Mouse (Mus musculus) midbrain, embryonic 14.5 days (tissue): ENCODE results near the gene Snorc. TPM values are rescaled to one million over a fixed set of nuclear protein-coding genes. Genes with fewer than 3 reads are reported as not detected.

Experiments used
- ATAC-seq: fragments of 200-750 bp; cut with Nextera tagmentation; 2 replicates; pipeline ENCODE4 v1.8.0; 2017; ENCODE audit warnings: moderate number of reproducible peaks, moderate library complexity; ENCODE audit not compliant: low FRiP score, low TSS enrichment
- DNase-seq: peaks from one replicate; pipeline ENCODE4 v3.0.0-alpha.2; 2015
- H3K27ac ChIP-seq: fragments of 300-500 bp; sonication (generic); replicated peaks from 2 replicates; pipeline ENCODE4 v1.5.1; 2014; ENCODE audit warnings: mild to moderate bottlenecking, low read depth, low read length, moderate library complexity
- H3K27me3 ChIP-seq: fragments of 300-500 bp; sonication (generic); 2 replicates; pipeline ENCODE4 v1.6.1; 2014; ENCODE audit warnings: low read length, control low read depth, mixed read lengths; ENCODE audit not compliant: control insufficient read depth, insufficient read depth
- H3K36me3 ChIP-seq: fragments of 300-500 bp; sonication (generic); 2 replicates; pipeline ENCODE4 v1.6.1; 2014; ENCODE audit warnings: low read length, control low read depth; ENCODE audit not compliant: control insufficient read depth, insufficient read depth
- H3K4me1 ChIP-seq: fragments of 300-500 bp; sonication (generic); 2 replicates; pipeline ENCODE4 v1.6.1; 2014; ENCODE audit warnings: mild to moderate bottlenecking, antibody characterized with exemption, low read length, control low read depth; ENCODE audit not compliant: control insufficient read depth, insufficient read depth
- H3K4me2 ChIP-seq: fragments of 300-500 bp; sonication (generic); 2 replicates; pipeline ENCODE4 v1.6.1; 2014; ENCODE audit warnings: mild to moderate bottlenecking, low read length, moderate library complexity
- H3K4me3 ChIP-seq: fragments of 300-500 bp; sonication (generic); replicated peaks from 2 replicates; pipeline ENCODE4 v1.5.1; 2014; ENCODE audit warnings: low read depth, low read length
- H3K9ac ChIP-seq: fragments of 300-500 bp; sonication (generic); replicated peaks from 2 replicates; pipeline ENCODE4 v1.6.1; 2014; ENCODE audit warnings: mild to moderate bottlenecking, low read length, moderate library complexity
- H3K9me3 ChIP-seq: fragments of 300-500 bp; sonication (generic); 2 replicates; pipeline ENCODE4 v1.6.1; 2016; ENCODE audit warnings: low read length, control low read depth, mixed read lengths; ENCODE audit not compliant: control insufficient read depth
- WGBS: fragments of 180-500 bp; shearing (Covaris S2); extraction: QIAGEN DNeasy Blood & Tissue Kit; methylation state at CpG from one replicate; pipeline ENCODE4 v1.1.7; 2014; 5-methylcytosine and 5-hydroxymethylcytosine counted together
- polyA plus RNA-seq: library from polyadenylated mRNA; unstranded; fragments of >200 nt; fragmentation: Nextera tagmentation; extraction: Ambion mirVana; gene quantifications from 2 replicates; pipeline ENCODE4 v1.2.1, GENCODE M21; 2014

Snorc gene
- polyA plus RNA-seq, 1 experiment from 2014 or later: not detected

DNA sequence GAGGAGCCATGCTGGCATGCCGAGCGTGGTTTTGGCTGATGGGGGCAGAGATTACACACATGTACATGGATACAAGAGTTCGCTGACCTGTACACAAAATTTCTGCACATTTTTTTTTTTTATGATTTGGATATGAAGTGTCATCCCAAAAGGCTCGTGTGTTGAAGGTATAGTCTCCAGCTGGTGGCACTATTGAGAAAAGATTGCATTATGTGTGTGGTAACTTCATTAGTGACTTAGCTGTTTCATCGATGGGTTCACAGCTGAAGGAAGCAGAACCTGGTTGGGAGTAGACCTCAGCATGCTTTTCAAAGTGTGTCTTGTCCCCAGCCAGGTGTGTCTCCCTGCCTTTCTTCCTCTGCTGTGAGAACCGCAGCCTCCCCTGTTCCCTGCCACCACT lies 1.8 kb upstream of the Snorc start:
- H3K4me2 ChIP-seq: no peak overlapping the region
- H3K4me3 ChIP-seq: no peak overlapping the region
- H3K27me3 ChIP-seq: no peaks in the 10 kb centered on the region
- WGBS: 79% methylated on average over 6 of the region's 6 CpGs
- H3K36me3 ChIP-seq: no peaks in the 10 kb centered on the region
- H3K9ac ChIP-seq: no peak overlapping the region
- ATAC-seq (no peak), DNase-seq (peak; percentile 46)
- H3K27ac ChIP-seq: no peak overlapping the region
- no peaks in the 10 kb centered on the region for H3K9me3 ChIP-seq
- no peaks in the 10 kb centered on the region for H3K4me1 ChIP-seq

DNA sequence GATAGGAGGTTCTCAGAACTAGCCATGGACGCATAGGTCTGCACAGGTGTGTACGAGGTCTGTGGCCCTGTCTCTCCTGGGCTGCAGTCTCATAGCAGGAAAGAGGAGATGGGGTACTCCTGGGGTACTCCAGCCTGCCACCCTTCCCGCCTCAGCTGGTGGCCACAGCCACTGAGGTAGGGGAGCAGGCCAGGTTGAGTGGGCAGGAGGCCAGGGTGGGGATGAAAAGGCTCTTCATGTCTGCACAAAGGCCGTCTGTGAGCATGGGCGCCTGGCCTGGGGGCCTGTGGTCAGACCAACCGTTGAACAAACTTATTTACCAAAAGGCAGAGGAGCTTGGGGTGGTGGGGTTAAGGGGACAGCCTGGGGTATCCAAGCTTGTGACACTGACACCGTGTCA lies 1.8 kb downstream of the Snorc start:
- Histone ChIP-seq H3K4me1 (peaks cover 8% of the 10 kb centered on the region), H3K36me3 (no peaks in the 10 kb centered on the region), H3K27ac (no peak overlapping the region), H3K9me3 (no peaks in the 10 kb centered on the region), H3K4me3 (no peak overlapping the region), H3K4me2 (no peak overlapping the region), H3K27me3 (peaks cover 9% of the 10 kb centered on the region; the same call in 1 of the 2 replicates), H3K9ac (no peak overlapping the region)
- ATAC-seq (no peak), DNase-seq (no peak)
- WGBS: 88% methylated on average over 7 of the region's 7 CpGs

DNA sequence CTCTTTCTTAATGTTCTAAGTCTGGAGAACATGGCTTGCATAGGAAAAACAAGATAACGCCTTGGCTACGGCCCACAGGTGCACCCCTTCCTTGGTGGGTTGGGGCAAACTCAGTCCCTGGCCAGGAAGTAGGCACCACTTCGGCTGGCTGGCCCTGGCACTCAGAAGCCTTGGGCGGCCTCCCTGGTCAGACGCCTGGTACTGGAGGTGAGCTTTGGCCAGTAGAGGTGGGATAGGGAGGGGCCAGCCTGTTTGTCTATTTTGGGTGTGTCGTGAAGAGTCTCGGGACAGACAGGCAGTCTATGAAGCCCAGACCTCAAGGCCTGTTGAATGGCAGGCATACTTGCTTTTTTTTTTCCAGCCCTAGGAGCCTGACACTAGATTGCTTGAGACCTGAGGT lies 2.5 kb downstream of the Snorc start:
- peaks cover 9% of the 10 kb centered on the region; the same call in 1 of the 2 replicates for H3K27me3 ChIP-seq
- H3K4me2 ChIP-seq: no peak overlapping the region
- H3K4me3 ChIP-seq: no peak overlapping the region
- no peak overlapping the region for H3K9ac ChIP-seq
- ATAC-seq (no peak), DNase-seq (no peak)
- no peaks in the 10 kb centered on the region for H3K36me3 ChIP-seq
- no peaks in the 10 kb centered on the region for H3K9me3 ChIP-seq
- 86% methylated on average over 7 of the region's 7 CpGs for WGBS
- no peak overlapping the region for H3K27ac ChIP-seq
- peaks cover 8% of the 10 kb centered on the region for H3K4me1 ChIP-seq

DNA sequence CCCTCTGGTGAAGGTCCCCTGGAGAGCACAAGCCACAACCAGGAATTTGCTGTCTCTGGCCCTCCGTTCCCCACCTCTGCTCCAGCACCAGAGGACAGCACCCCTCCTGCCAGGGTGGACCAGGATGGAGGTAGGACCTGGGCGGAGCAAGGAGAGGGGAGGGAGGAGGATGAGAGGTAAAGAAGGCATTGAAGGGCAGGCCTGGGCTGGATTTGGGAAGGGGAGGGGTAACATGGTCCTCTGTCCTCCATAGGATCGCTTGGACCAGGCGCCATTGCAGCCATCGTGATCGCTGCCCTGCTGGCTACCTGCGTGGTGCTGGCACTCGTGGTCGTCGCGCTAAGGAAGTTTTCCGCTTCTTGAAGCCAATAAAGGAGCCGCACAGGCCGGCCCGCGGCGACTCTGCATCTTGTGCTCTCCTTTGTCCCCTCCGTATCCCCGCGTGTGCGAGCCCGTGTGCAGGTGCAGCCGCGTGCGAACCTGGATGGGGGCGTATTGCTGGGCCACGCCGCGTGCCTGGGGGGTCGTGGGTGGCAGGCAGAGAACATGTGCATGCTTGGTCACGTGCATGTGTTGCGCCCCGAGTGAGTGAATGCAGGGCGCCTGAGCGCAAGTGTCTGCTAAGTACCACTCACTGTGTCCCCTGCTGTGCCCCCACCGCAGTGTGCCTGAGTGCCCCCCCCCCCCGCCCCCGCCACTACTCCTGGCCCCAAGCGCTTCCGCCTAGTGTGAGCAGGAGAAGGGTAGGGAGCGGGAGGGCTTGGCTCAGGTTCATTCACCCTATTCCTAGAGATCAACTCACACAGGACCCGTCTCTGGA lies 5.2 kb downstream of the Snorc start:
- 1% methylated on average over 42 of the region's 42 CpGs for WGBS
- no peaks in the 10 kb centered on the region for H3K9me3 ChIP-seq
- peaks cover 8% of the 10 kb centered on the region for H3K4me1 ChIP-seq
- peak overlapping the region; percentile 51 for H3K9ac ChIP-seq
- peak overlapping the region; percentile 35 for H3K4me3 ChIP-seq
- H3K4me2 ChIP-seq: peak overlapping the region; percentile 72
- H3K36me3 ChIP-seq: no peaks in the 10 kb centered on the region
- peak; percentile 62 for DNase-seq
- H3K27me3 ChIP-seq: peaks cover 9% of the 10 kb centered on the region; the same call in 1 of the 2 replicates
- no peak overlapping the region for H3K27ac ChIP-seq
- no peak; the same call in 1 of the 2 replicates for ATAC-seq

DNA sequence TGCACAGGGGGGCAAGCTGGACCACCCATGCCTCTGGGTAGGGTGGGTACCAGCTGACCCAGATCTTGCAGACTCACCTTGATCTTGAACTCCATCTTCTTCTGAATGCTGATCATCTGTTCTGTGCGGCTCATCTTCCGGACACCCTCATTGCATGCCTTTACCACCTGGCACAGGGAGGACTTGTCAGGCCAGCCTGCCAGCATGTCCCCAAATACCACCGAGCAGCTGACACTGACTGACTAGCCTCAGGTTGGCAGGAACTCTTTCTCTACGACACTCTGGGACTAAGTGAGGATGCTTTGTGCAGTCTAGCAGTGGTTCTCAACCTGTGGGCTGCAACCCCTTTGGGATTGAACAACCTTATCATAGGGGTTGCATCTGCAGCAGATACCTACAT lies 12.5 kb downstream of the Snorc start:
- Histone ChIP-seq H3K4me3 (no peak overlapping the region), H3K27ac (no peak overlapping the region), H3K4me2 (no peak overlapping the region), H3K27me3 (no peaks in the 10 kb centered on the region), H3K4me1 (no peaks in the 10 kb centered on the region), H3K9ac (no peak overlapping the region), H3K9me3 (no peaks in the 10 kb centered on the region), H3K36me3 (no peaks in the 10 kb centered on the region)
- ATAC-seq (no peak), DNase-seq (no peak)
- WGBS: 89% methylated on average over 4 of the region's 4 CpGs

DNA sequence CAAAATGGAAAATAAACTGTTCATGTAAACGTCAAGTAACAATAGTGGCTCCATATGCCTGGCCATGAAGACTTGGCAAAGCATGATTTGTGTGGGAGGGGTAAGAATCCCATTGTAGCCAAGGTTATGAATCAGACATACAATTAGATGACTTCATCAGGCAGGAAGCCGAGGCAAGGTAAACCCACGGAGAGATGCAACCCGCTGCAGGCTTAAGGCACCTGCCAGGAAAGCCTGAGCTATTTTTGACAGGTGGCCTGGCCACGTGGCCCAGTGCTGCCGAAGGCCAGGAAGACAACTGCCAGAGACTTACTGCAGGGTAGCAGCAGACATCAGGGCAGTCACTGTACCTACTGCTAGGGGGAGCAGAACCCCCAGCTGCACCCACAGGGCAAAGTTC lies 16.3 kb downstream of the Snorc start:
- H3K27me3 ChIP-seq: no peaks in the 10 kb centered on the region
- WGBS: 80% methylated on average over 6 of the region's 6 CpGs
- H3K9ac ChIP-seq: no peak overlapping the region
- ATAC-seq (no peak), DNase-seq (no peak)
- H3K4me2 ChIP-seq: no peak overlapping the region
- no peaks in the 10 kb centered on the region for H3K9me3 ChIP-seq
- H3K27ac ChIP-seq: no peak overlapping the region
- no peaks in the 10 kb centered on the region for H3K4me1 ChIP-seq
- H3K4me3 ChIP-seq: no peak overlapping the region
- no peaks in the 10 kb centered on the region for H3K36me3 ChIP-seq

DNA sequence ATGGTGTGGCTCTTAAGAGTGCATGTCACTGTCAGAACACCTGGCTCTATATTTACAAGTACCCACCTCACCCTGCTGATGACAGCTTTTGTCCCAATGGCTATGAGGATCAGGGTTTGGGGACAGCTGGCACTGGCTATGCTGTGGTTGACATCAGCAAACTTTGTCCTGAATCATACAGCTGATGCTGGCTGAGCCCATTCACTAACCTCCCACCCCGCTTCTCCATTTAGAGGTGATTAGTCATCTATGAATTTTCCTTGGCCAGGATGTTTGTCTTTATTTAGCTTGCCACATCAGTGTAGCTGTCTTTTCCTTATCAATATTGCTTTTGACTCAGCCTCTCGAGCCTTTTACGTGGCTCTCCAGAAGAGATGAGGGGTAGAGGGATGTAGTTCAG lies 22.2 kb downstream of the Snorc start:
- no peak for ATAC-seq
- WGBS: 89% methylated on average over 3 of the region's 3 CpGs
- Histone ChIP-seq H3K27ac (no peak overlapping the region), H3K36me3 (no peaks in the 10 kb centered on the region), H3K4me1 (no peaks in the 10 kb centered on the region), H3K4me2 (no peak overlapping the region), H3K9me3 (no peaks in the 10 kb centered on the region), H3K9ac (no peak overlapping the region), H3K4me3 (no peak overlapping the region), H3K27me3 (no peaks in the 10 kb centered on the region)
- no peak for DNase-seq

DNA sequence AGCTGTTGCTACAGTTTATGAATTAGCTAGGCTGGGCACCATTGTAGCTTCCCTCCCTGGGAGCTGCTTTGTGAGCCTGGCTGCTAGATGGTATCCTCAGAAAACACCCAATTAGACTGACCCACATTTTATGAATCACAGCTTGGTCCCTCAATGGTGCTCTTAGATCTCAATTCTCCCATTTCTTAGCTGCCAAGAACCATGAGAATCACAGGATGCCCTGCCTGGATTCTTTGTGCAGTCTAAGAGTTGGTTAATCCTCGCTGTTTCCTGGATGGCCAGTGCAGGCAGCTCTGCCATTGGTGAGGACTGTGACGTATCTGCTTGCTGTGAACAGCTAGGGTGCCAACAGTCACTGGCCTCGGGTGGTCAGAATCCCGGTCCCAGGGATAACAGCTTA lies 23.5 kb downstream of the Snorc start:
- H3K4me3 ChIP-seq: no peak overlapping the region
- H3K4me2 ChIP-seq: no peak overlapping the region
- WGBS: 72% methylated on average over 4 of the region's 4 CpGs
- H3K27ac ChIP-seq: no peak overlapping the region
- H3K9ac ChIP-seq: no peak overlapping the region
- H3K4me1 ChIP-seq: no peaks in the 10 kb centered on the region
- DNase-seq (no peak), ATAC-seq (no peak)
- H3K27me3 ChIP-seq: no peaks in the 10 kb centered on the region
- no peaks in the 10 kb centered on the region for H3K36me3 ChIP-seq
- no peaks in the 10 kb centered on the region for H3K9me3 ChIP-seq

DNA sequence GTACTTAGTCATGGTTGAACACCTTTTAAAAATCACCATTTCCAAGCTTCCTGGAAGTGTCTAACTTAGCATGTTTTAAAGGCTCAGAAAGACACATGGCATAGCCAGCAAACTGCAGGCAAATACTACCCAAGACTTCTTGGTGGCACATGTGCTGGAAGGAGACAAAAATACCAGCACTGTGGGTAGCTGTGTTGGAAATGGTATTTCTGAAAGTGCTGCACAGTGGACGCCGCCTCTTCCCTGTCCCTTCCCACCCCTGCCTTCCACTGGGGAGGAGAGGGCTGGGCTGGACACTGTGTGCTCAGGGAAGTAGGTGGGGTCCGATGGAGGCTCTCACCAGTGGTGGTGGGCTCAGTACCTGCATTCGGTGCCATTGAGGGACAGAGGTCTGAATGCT lies 35.5 kb downstream of the Snorc start:
- DNase-seq: no peak
- peaks cover 17% of the 10 kb centered on the region for H3K27me3 ChIP-seq
- WGBS: 89% methylated on average over 4 of the region's 4 CpGs

More for the DNA sequence above, 35.5 kb downstream of the Snorc start:
- Histone ChIP-seq H3K36me3 (no peaks in the 10 kb centered on the region), H3K9ac (no peak overlapping the region), H3K4me2 (no peak overlapping the region), H3K4me3 (no peak overlapping the region), H3K9me3 (no peaks in the 10 kb centered on the region), H3K27ac (no peak overlapping the region), H3K4me1 (0 out of 2 replicates have a peak, but pooled peaks cover 6% of the 10 kb centered on the region)
- no peak for ATAC-seq
